Mouse (Mus musculus): ENCODE measurements around the gene Neurl2. TPM values are rescaled to one million over a fixed set of nuclear protein-coding genes. Genes with fewer than 3 reads are reported as not detected.
"Not testable (repeated sequence)": the region's sequence is repeated elsewhere in the genome, so short reads cannot be mapped to it uniquely, and the experiment has no call there.

Neurl2 gene
- polyA plus RNA-seq (2012; rRNA removed), result 3.7 and 4.7 TPM in 2 replicates

- DNase-seq, result peak; percentile 97
- H3K4me1 ChIP-seq (ENCODE audit: control insufficient read depth, insufficient read depth, low read length), result 0 out of 2 replicates have a peak, but pooled peaks cover 3% of the 10 kb centered on the region
Observed at GRCm38 (mm10) chr2:164833314-164833959, at the start of gene Neurl2. Gene Neurl2 (minus strand): TSS chr2:164833456.

GRCm38 (mm10) chr2:164882619-164883018, 49.4 kb upstream of the Neurl2 start:
- WGBS, result 67% methylated on average over 9 of the region's 9 CpGs
- Histone ChIP-seq H3K36me3 (ENCODE audit: control insufficient read depth, insufficient read depth, low read length) (peaks cover 2% of the 10 kb centered on the region; the same call in 1 of the 2 replicates), H3K4me3 (ENCODE audit: insufficient read depth, low read depth, low read length) (no peak overlapping the region), H3K27ac (ENCODE audit: insufficient read depth, low read depth, low read length) (no peak overlapping the region), H3K27me3 (replicated peaks; ENCODE audit: control insufficient read depth, insufficient read depth, low read length) (no peaks in the 10 kb centered on the region), H3K4me1 (ENCODE audit: control insufficient read depth, insufficient read depth, low read length) (peaks cover 12% of the 10 kb centered on the region; the same call in 1 of the 2 replicates)
- TF ChIP-seq CTCF (conservative IDR thresholded peaks at IDR 0.05; ENCODE audit: insufficient read depth, insufficient read length, low read depth, low read length) (no peak), POLR2A (IDR thresholded peaks at IDR 0.05; ENCODE audit: low read depth, low read length) (no peak)
- no peak for DNase-seq

More at GRCm38 (mm10) chr2:164833314-164833959, at the start of gene Neurl2:
- H3K36me3 ChIP-seq (ENCODE audit: control insufficient read depth, insufficient read depth, low read length), result 0 out of 2 replicates have a peak, but pooled peaks cover under 1% of the 10 kb centered on the region
- TF ChIP-seq POLR2A (IDR thresholded peaks at IDR 0.05; ENCODE audit: low read depth, low read length) (no peak), CTCF (conservative IDR thresholded peaks at IDR 0.05; ENCODE audit: insufficient read depth, insufficient read length, low read depth, low read length) (no peak)
- no peaks in the 10 kb centered on the region for H3K27me3 ChIP-seq (replicated peaks; ENCODE audit: control insufficient read depth, insufficient read depth, low read length)
- H3K4me3 ChIP-seq (ENCODE audit: insufficient read depth, low read depth, low read length), result peak within 1 kb of the TSS; percentile 71
- H3K27ac ChIP-seq (ENCODE audit: insufficient read depth, low read depth, low read length), result peak within 1 kb of the TSS; percentile 76
- under 1% methylated on average over 31 of the region's 31 CpGs for WGBS

GRCm38 (mm10) chr2:164879568-164880277, 46.5 kb upstream of the Neurl2 start:
- H3K27ac ChIP-seq (ENCODE audit: insufficient read depth, low read depth, low read length), result peak overlapping the region; percentile 99

GRCm38 (mm10) chr2:164879228-164879567, 45.9 kb upstream of the Neurl2 start, which contains the start of gene Pcif1:
Gene Pcif1 (plus strand): TSS chr2:164879304.
- DNase-seq, result peak; percentile 95
- no peaks in the 10 kb centered on the region for H3K27me3 ChIP-seq (replicated peaks; ENCODE audit: control insufficient read depth, insufficient read depth, low read length)
- H3K27ac ChIP-seq (ENCODE audit: insufficient read depth, low read depth, low read length), result peak within 1 kb of the TSS; percentile 99
- TF ChIP-seq CTCF (conservative IDR thresholded peaks at IDR 0.05; ENCODE audit: insufficient read depth, insufficient read length, low read depth, low read length) (no peak), POLR2A (IDR thresholded peaks at IDR 0.05; ENCODE audit: low read depth, low read length) (peak; percentile 86)
- WGBS, result 2% methylated on average over 38 of the region's 40 CpGs
- H3K36me3 ChIP-seq (ENCODE audit: control insufficient read depth, insufficient read depth, low read length), result no peaks in the 10 kb centered on the region
- peaks cover 15% of the 10 kb centered on the region; the same call in 1 of the 2 replicates for H3K4me1 ChIP-seq (ENCODE audit: control insufficient read depth, insufficient read depth, low read length)
- peak within 1 kb of the TSS; percentile 85 for H3K4me3 ChIP-seq (ENCODE audit: insufficient read depth, low read depth, low read length)

More at GRCm38 (mm10) chr2:164879568-164880277, 46.5 kb upstream of the Neurl2 start:
- Histone ChIP-seq H3K4me1 (ENCODE audit: control insufficient read depth, insufficient read depth, low read length) (peaks cover 15% of the 10 kb centered on the region; the same call in 1 of the 2 replicates), H3K4me3 (ENCODE audit: insufficient read depth, low read depth, low read length) (peak overlapping the region; percentile 85), H3K36me3 (ENCODE audit: control insufficient read depth, insufficient read depth, low read length) (no peaks in the 10 kb centered on the region), H3K27me3 (replicated peaks; ENCODE audit: control insufficient read depth, insufficient read depth, low read length) (no peaks in the 10 kb centered on the region)
- peak; percentile 97 for DNase-seq
- under 1% methylated on average over 67 of the region's 72 CpGs for WGBS
- TF ChIP-seq CTCF (conservative IDR thresholded peaks at IDR 0.05; ENCODE audit: insufficient read depth, insufficient read length, low read depth, low read length) (no peak), POLR2A (IDR thresholded peaks at IDR 0.05; ENCODE audit: low read depth, low read length) (peak; percentile 95)

- TF ChIP-seq CTCF (conservative IDR thresholded peaks at IDR 0.05; ENCODE audit: insufficient read depth, insufficient read length, low read depth, low read length) (peak; percentile 52), POLR2A (IDR thresholded peaks at IDR 0.05; ENCODE audit: low read depth, low read length) (no peak)
- WGBS, result 1% methylated on average over 28 of the region's 28 CpGs
Observed at GRCm38 (mm10) chr2:164878509-164879227, 45.4 kb upstream of the Neurl2 start.

GRCm38 (mm10) chr2:164877376-164878215, 44.3 kb upstream of the Neurl2 start:
- not testable (repeated sequence) for H3K27me3 ChIP-seq (replicated peaks; ENCODE audit: control insufficient read depth, insufficient read depth, low read length); DNase-seq; H3K4me3 ChIP-seq (ENCODE audit: insufficient read depth, low read depth, low read length); H3K36me3 ChIP-seq (ENCODE audit: control insufficient read depth, insufficient read depth, low read length)
- 62% methylated on average over 11 of the region's 11 CpGs for WGBS
- H3K4me1 ChIP-seq (ENCODE audit: control insufficient read depth, insufficient read depth, low read length), result peaks cover 15% of the 10 kb centered on the region; the same call in 1 of the 2 replicates
- H3K27ac ChIP-seq (ENCODE audit: insufficient read depth, low read depth, low read length), result peak overlapping the region; percentile 95; the same call in 1 of the 2 replicates

More at GRCm38 (mm10) chr2:164878509-164879227, 45.4 kb upstream of the Neurl2 start:
- Histone ChIP-seq H3K27me3 (replicated peaks; ENCODE audit: control insufficient read depth, insufficient read depth, low read length) (no peaks in the 10 kb centered on the region), H3K4me3 (ENCODE audit: insufficient read depth, low read depth, low read length) (peak overlapping the region; percentile 85), H3K36me3 (ENCODE audit: control insufficient read depth, insufficient read depth, low read length) (no peaks in the 10 kb centered on the region), H3K4me1 (ENCODE audit: control insufficient read depth, insufficient read depth, low read length) (peaks cover 15% of the 10 kb centered on the region; the same call in 1 of the 2 replicates), H3K27ac (ENCODE audit: insufficient read depth, low read depth, low read length) (peak overlapping the region; percentile 95)
- peak; percentile 91 for DNase-seq

DNA sequence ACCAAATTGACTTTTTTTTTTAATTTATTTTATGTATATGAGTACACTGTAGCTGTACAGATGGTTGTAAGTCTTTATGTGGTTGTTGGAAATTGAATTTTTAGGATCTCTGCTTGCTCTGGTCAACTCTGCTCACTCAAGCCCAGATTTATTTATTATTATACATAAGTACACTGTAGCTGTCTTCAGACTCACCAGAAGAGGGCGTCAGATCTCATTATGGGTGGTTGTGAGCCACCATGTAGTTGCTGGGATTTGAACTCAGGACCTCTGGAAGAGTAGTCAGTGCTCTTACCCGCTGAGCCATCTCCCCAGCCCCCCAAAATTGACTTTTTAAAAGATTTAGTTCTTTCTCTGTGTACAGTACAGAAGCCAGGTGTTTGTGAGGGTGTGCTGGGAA, 42.4 kb upstream of the Neurl2 start:
- H3K27me3 ChIP-seq (replicated peaks; ENCODE audit: control insufficient read depth, insufficient read depth, low read length); DNase-seq; H3K36me3 ChIP-seq (ENCODE audit: control insufficient read depth, insufficient read depth, low read length); H3K27ac ChIP-seq (ENCODE audit: insufficient read depth, low read depth, low read length); H3K4me3 ChIP-seq (ENCODE audit: insufficient read depth, low read depth, low read length); H3K4me1 ChIP-seq (ENCODE audit: control insufficient read depth, insufficient read depth, low read length): not testable (repeated sequence)
- WGBS, result 55% methylated on average over 2 of the region's 2 CpGs

Measured in kidney, adult 2 months (tissue).